Mouse (Mus musculus): Measurements from ENCODE around the gene Notch3.

Gene Notch3

GRCm38 (mm10) chr17:32092895-32093294 lies 73.8 kb downstream of the Notch3 start:
- peak; percentile 37 for DNase-seq (ENCODE audit: low read depth, low spot score)

- DNase-seq (ENCODE audit: low read depth, low spot score) = no peak
These were observed 74.4 kb downstream of the Notch3 start for GRCm38 (mm10) chr17:32092241-32092619.

- DNase-seq (ENCODE audit: low read depth, low spot score) = peak; percentile 79
These were observed 75.0 kb downstream of the Notch3 start for GRCm38 (mm10) chr17:32091364-32092240.

- no peak for DNase-seq (ENCODE audit: low read depth, low spot score)
These were observed 75.7 kb downstream of the Notch3 start for GRCm38 (mm10) chr17:32091032-32091363.

GRCm38 (mm10) chr17:32087069-32087468 lies 79.6 kb downstream of the Notch3 start:
- DNase-seq (ENCODE audit: low read depth, low spot score) = peak; percentile 52

GRCm38 (mm10) chr17:32083351-32083750 lies 83.3 kb downstream of the Notch3 start:
- DNase-seq (ENCODE audit: low read depth, low spot score) = no peak

GRCm38 (mm10) chr17:32075164-32075563 lies 91.5 kb downstream of the Notch3 start:
- DNase-seq (ENCODE audit: low read depth, low spot score) = peak; percentile 81

- DNase-seq (ENCODE audit: low read depth, low spot score) = no peak
These were observed 92.0 kb downstream of the Notch3 start for GRCm38 (mm10) chr17:32074658-32075057.

GRCm38 (mm10) chr17:32073359-32073758 lies 93.3 kb downstream of the Notch3 start:
- peak; percentile 76 for DNase-seq (ENCODE audit: low read depth, low spot score)
